Mouse (Mus musculus) lung, postnatal 0 days (tissue): ENCODE results near the gene Tmem123.

Experiments
- CTCF ChIP-seq: IDR thresholded peaks from 2 replicates; pipeline ENCODE4 v1.5.1; 2016; ENCODE audit warnings: antibody characterized with exemption, mild to moderate bottlenecking
- EP300 ChIP-seq: IDR thresholded peaks from 2 replicates; pipeline ENCODE4 v1.6.1; 2016; ENCODE audit warnings: antibody characterized with exemption, mild to moderate bottlenecking, control low read depth

DNA sequence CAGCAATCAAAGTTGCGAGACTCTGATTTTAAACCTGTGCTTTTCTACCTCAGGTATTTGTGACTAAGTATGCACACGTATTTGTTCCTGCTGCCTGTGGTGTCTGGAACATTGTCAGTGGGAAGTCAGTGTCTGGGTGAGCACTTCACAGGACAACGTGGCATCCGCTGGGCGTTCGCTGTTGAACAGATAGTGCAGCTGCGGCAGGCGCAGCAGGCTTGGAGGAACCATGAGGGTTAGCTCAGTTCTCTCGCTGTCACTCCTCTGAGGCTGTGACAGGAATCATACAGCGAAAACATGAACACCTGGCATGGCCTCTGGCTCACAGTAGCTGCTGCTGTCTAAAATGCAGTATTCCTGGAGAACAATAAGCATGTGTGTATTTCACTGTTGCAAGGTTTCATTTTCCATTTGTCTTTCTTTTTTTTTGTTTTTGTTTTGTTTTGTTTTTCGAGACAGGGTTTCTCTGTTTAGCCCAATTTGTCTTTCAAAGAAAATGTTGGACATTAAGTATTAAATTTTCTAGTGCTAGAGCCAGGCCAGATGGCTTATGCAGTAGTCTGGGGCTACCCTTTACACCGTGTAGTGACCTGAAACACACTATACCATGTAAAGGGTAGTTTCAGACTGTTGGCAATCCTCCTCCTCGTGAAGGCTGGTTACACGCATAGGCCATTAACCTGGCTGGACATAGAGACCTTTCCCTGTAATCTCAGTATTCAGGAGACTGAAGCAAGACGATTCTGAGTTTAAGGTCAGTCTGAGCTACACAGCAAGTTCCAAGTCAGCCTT lies 20.2 kb downstream of the Tmem123 start:
- no peak for TF ChIP-seq EP300
- no peak for TF ChIP-seq CTCF
